Mouse (Mus musculus) neural tube, embryonic 15.5 days (tissue): ENCODE measurements around the gene Bcas3. TPM values are rescaled to one million over a fixed set of nuclear protein-coding genes. Genes with fewer than 3 reads are reported as not detected.

Source experiments
- ATAC-seq: fragments of 200-750 bp; cut with Nextera tagmentation; 2 replicates; pipeline ENCODE4 v1.8.0; 2017; ENCODE audit warnings: mild to moderate bottlenecking, moderate TSS enrichment, moderate library complexity; ENCODE audit not compliant: low FRiP score
- H3K27ac ChIP-seq: fragments of 300-500 bp; sonication (generic); replicated peaks from 2 replicates; pipeline ENCODE4 v1.5.1; 2015; ENCODE audit warnings: mild to moderate bottlenecking, inconsistent platforms
- H3K27me3 ChIP-seq: fragments of 300-500 bp; sonication (generic); replicated peaks from 2 replicates; pipeline ENCODE4 v1.6.1; 2015; ENCODE audit warnings: inconsistent platforms
- H3K36me3 ChIP-seq: fragments of 300-500 bp; sonication (generic); 2 replicates; pipeline ENCODE4 v1.6.1; 2015; ENCODE audit warnings: inconsistent platforms
- H3K4me1 ChIP-seq: fragments of 300-500 bp; sonication (generic); 2 replicates; pipeline ENCODE4 v1.6.1; 2015; ENCODE audit warnings: inconsistent platforms
- H3K4me2 ChIP-seq: fragments of 300-500 bp; sonication (generic); 2 replicates; pipeline ENCODE4 v1.6.1; 2015; ENCODE audit warnings: inconsistent platforms, mild to moderate bottlenecking, moderate library complexity
- H3K4me3 ChIP-seq: fragments of 300-500 bp; sonication (generic); replicated peaks from 2 replicates; pipeline ENCODE4 v1.5.1; 2015; ENCODE audit warnings: mild to moderate bottlenecking, inconsistent platforms
- H3K9ac ChIP-seq: fragments of 300-500 bp; sonication (generic); replicated peaks from 2 replicates; pipeline ENCODE4 v1.6.1; 2015; ENCODE audit warnings: mild to moderate bottlenecking, inconsistent platforms
- H3K9me3 ChIP-seq: fragments of 300-500 bp; sonication (generic); replicated peaks from 2 replicates; pipeline ENCODE4 v1.6.1; 2016; ENCODE audit warnings: inconsistent platforms
- WGBS: fragments of 180-500 bp; shearing (Covaris S2); methylation state at CpG from one replicate; pipeline ENCODE4 v1.1.7; 2015; ENCODE audit warnings: mixed read lengths; 5-methylcytosine and 5-hydroxymethylcytosine counted together
- polyA plus RNA-seq: library from polyadenylated mRNA; unstranded; fragments of >200 nt; fragmentation: Nextera tagmentation; extraction: Ambion mirVana; gene quantifications from 2 replicates; pipeline ENCODE4 v1.2.1, GENCODE M21; 2015

Bcas3 gene
- polyA plus RNA-seq, 1 experiment from 2014 or later = 31.6 TPM

GRCm38 (mm10) chr11:85800380-85800779, 447.4 kb downstream of the Bcas3 start:
- Histone ChIP-seq H3K9ac (no peak overlapping the region), H3K36me3 (no peaks in the 10 kb centered on the region), H3K4me2 (no peak overlapping the region), H3K27ac (no peak overlapping the region), H3K4me1 (no peaks in the 10 kb centered on the region), H3K9me3 (no peaks in the 10 kb centered on the region), H3K27me3 (no peaks in the 10 kb centered on the region), H3K4me3 (no peak overlapping the region)
- WGBS = 81% methylated on average over 11 of the region's 11 CpGs
- ATAC-seq = no peak

GRCm38 (mm10) chr11:85804048-85804447, 451.1 kb downstream of the Bcas3 start:
- Histone ChIP-seq H3K36me3 (no peaks in the 10 kb centered on the region), H3K27ac (no peak overlapping the region), H3K4me2 (no peak overlapping the region), H3K9ac (no peak overlapping the region), H3K4me3 (no peak overlapping the region), H3K4me1 (no peaks in the 10 kb centered on the region), H3K9me3 (no peaks in the 10 kb centered on the region), H3K27me3 (no peaks in the 10 kb centered on the region)
- WGBS = 86% methylated on average over 5 of the region's 5 CpGs
- no peak for ATAC-seq

- Histone ChIP-seq H3K27me3 (no peaks in the 10 kb centered on the region), H3K4me2 (no peak overlapping the region), H3K4me3 (no peak overlapping the region), H3K36me3 (no peaks in the 10 kb centered on the region), H3K9me3 (no peaks in the 10 kb centered on the region), H3K27ac (no peak overlapping the region), H3K9ac (no peak overlapping the region), H3K4me1 (no peaks in the 10 kb centered on the region)
- no peak for ATAC-seq
- 86% methylated on average over 1 of the region's 1 CpGs for WGBS
Observed at GRCm38 (mm10) chr11:85805779-85806178, 452.8 kb downstream of the Bcas3 start.

- no peak for ATAC-seq
- Histone ChIP-seq H3K9ac (no peak overlapping the region), H3K27me3 (no peaks in the 10 kb centered on the region), H3K27ac (no peak overlapping the region), H3K4me3 (no peak overlapping the region), H3K9me3 (no peaks in the 10 kb centered on the region), H3K4me2 (no peak overlapping the region), H3K4me1 (no peaks in the 10 kb centered on the region), H3K36me3 (no peaks in the 10 kb centered on the region)
- WGBS = 87% methylated on average over 11 of the region's 11 CpGs
Observed at GRCm38 (mm10) chr11:85807353-85807752, 454.4 kb downstream of the Bcas3 start.

- H3K36me3 ChIP-seq = no peaks in the 10 kb centered on the region
- H3K9ac ChIP-seq = no peak overlapping the region
- no peak for ATAC-seq
- H3K4me1 ChIP-seq = peaks cover 9% of the 10 kb centered on the region; the same call in 1 of the 2 replicates
- WGBS = 84% methylated on average over 4 of the region's 4 CpGs
- no peak overlapping the region for H3K4me3 ChIP-seq
- no peak overlapping the region for H3K27ac ChIP-seq
- no peaks in the 10 kb centered on the region for H3K9me3 ChIP-seq
- no peaks in the 10 kb centered on the region for H3K27me3 ChIP-seq
- H3K4me2 ChIP-seq = no peak overlapping the region
Observed at GRCm38 (mm10) chr11:85811229-85811628, 458.3 kb downstream of the Bcas3 start.

- 92% methylated on average over 5 of the region's 5 CpGs for WGBS
- ATAC-seq = no peak
- H3K9me3 ChIP-seq = no peaks in the 10 kb centered on the region
- H3K9ac ChIP-seq = no peak overlapping the region
- H3K27me3 ChIP-seq = no peaks in the 10 kb centered on the region
- no peaks in the 10 kb centered on the region for H3K36me3 ChIP-seq
- no peak overlapping the region for H3K4me3 ChIP-seq
- no peak overlapping the region for H3K4me2 ChIP-seq
- H3K27ac ChIP-seq = no peak overlapping the region
- H3K4me1 ChIP-seq = peaks cover 9% of the 10 kb centered on the region; the same call in 1 of the 2 replicates
Observed at GRCm38 (mm10) chr11:85811676-85812075, 458.7 kb downstream of the Bcas3 start.

GRCm38 (mm10) chr11:85812201-85812966, 459.4 kb downstream of the Bcas3 start:
- H3K27ac ChIP-seq = no peak overlapping the region
- H3K4me1 ChIP-seq = peaks cover 9% of the 10 kb centered on the region; the same call in 1 of the 2 replicates
- H3K27me3 ChIP-seq = no peaks in the 10 kb centered on the region
- H3K4me2 ChIP-seq = no peak overlapping the region
- 89% methylated on average over 12 of the region's 12 CpGs for WGBS
- no peak overlapping the region for H3K4me3 ChIP-seq
- no peak overlapping the region for H3K9ac ChIP-seq
- ATAC-seq = no peak
- no peaks in the 10 kb centered on the region for H3K36me3 ChIP-seq
- H3K9me3 ChIP-seq = no peaks in the 10 kb centered on the region

GRCm38 (mm10) chr11:85814678-85815077, 461.7 kb downstream of the Bcas3 start:
- WGBS = 23% methylated on average over 4 of the region's 4 CpGs

GRCm38 (mm10) chr11:85816471-85816870, 463.5 kb downstream of the Bcas3 start:
- ATAC-seq = no peak

More at GRCm38 (mm10) chr11:85814678-85815077, 461.7 kb downstream of the Bcas3 start:
- ATAC-seq = no peak
- peaks cover 9% of the 10 kb centered on the region; the same call in 1 of the 2 replicates for H3K4me1 ChIP-seq
- H3K4me3 ChIP-seq = no peak overlapping the region
- no peak overlapping the region for H3K4me2 ChIP-seq
- no peaks in the 10 kb centered on the region for H3K27me3 ChIP-seq
- no peaks in the 10 kb centered on the region for H3K36me3 ChIP-seq
- H3K9me3 ChIP-seq = no peaks in the 10 kb centered on the region
- H3K27ac ChIP-seq = no peak overlapping the region
- H3K9ac ChIP-seq = no peak overlapping the region

GRCm38 (mm10) chr11:85818401-85818800, 465.4 kb downstream of the Bcas3 start:
- 89% methylated on average over 3 of the region's 3 CpGs for WGBS

More at GRCm38 (mm10) chr11:85816471-85816870, 463.5 kb downstream of the Bcas3 start:
- Histone ChIP-seq H3K9ac (no peak overlapping the region), H3K4me2 (no peak overlapping the region), H3K4me1 (peaks cover 9% of the 10 kb centered on the region; the same call in 1 of the 2 replicates), H3K36me3 (no peaks in the 10 kb centered on the region), H3K27ac (no peak overlapping the region), H3K4me3 (no peak overlapping the region), H3K27me3 (no peaks in the 10 kb centered on the region), H3K9me3 (no peaks in the 10 kb centered on the region)
- 82% methylated on average over 5 of the region's 5 CpGs for WGBS

GRCm38 (mm10) chr11:85820959-85821358, 468.0 kb downstream of the Bcas3 start:
- Histone ChIP-seq H3K36me3 (no peaks in the 10 kb centered on the region), H3K27ac (no peak overlapping the region), H3K4me1 (no peaks in the 10 kb centered on the region), H3K4me2 (no peak overlapping the region), H3K9ac (no peak overlapping the region), H3K4me3 (no peak overlapping the region), H3K9me3 (no peaks in the 10 kb centered on the region), H3K27me3 (peaks cover 25% of the 10 kb centered on the region)
- no peak for ATAC-seq
- 91% methylated on average over 3 of the region's 3 CpGs for WGBS

More at GRCm38 (mm10) chr11:85818401-85818800, 465.4 kb downstream of the Bcas3 start:
- no peak overlapping the region for H3K4me3 ChIP-seq
- H3K4me2 ChIP-seq = no peak overlapping the region
- H3K36me3 ChIP-seq = no peaks in the 10 kb centered on the region
- H3K27me3 ChIP-seq = no peaks in the 10 kb centered on the region; the same call in 1 of the 2 replicates
- H3K9me3 ChIP-seq = no peaks in the 10 kb centered on the region
- H3K9ac ChIP-seq = no peak overlapping the region
- H3K27ac ChIP-seq = no peak overlapping the region
- peaks cover 9% of the 10 kb centered on the region; the same call in 1 of the 2 replicates for H3K4me1 ChIP-seq
- ATAC-seq = no peak

GRCm38 (mm10) chr11:85821659-85822058, 468.7 kb downstream of the Bcas3 start:
- Histone ChIP-seq H3K9me3 (no peaks in the 10 kb centered on the region), H3K36me3 (no peaks in the 10 kb centered on the region), H3K4me2 (no peak overlapping the region), H3K4me1 (no peaks in the 10 kb centered on the region), H3K4me3 (no peak overlapping the region), H3K27me3 (peaks cover 32% of the 10 kb centered on the region), H3K9ac (no peak overlapping the region), H3K27ac (no peak overlapping the region)
- ATAC-seq = no peak
- WGBS = 75% methylated on average over 9 of the region's 9 CpGs
